Mouse (Mus musculus) thymus, adult 2 months (tissue): ENCODE results near the gene Ttll9.

Experiments used
- CTCF ChIP-seq: fragments of 200-500 bp; IDR thresholded peaks from 2 replicates; pipeline ENCODE4 v1.5.1; 2012; ENCODE audit warnings: mild to moderate bottlenecking, control low read depth, low read length, moderate library complexity, borderline replicate concordance; ENCODE audit not compliant: control insufficient read depth, poor library complexity, insufficient read depth; ENCODE audit errors: extremely low read depth
- POLR2A ChIP-seq: fragments of 200-500 bp; IDR thresholded peaks from 2 replicates; pipeline ENCODE4 v1.6.1; 2012; ENCODE audit warnings: mild to moderate bottlenecking, low read length, control low read depth, moderate library complexity; ENCODE audit not compliant: control insufficient read depth, poor library complexity, insufficient read depth; ENCODE audit errors: extremely low read depth

DNA sequence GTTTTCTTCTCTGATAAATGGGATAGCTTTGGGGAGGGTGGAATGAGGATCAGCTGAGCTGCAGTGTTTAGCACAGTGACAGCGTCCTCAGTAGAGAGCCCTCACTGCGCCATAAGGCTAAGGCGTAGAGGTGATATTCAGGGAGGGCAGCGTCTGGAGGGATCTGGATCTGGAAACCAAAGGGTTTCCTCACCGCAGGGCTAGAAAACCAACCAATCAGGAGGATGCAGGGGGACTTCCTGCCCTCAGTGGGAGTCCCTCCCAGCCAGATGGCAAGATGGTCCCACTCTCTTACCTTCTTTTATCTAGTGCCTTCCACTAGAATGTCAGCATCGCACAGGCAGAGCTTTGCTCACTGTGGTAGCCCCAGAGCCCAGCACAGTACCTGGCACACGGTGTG, 20.5 kb upstream of the Ttll9 start:
- TF ChIP-seq CTCF (no peak), POLR2A (no peak)
